Mouse (Mus musculus): ENCODE measurements around the gene Katnal1. TPM values are rescaled to one million over a fixed set of nuclear protein-coding genes. Genes with fewer than 3 reads are reported as not detected.

Katnal1 gene
- polyA plus RNA-seq, 1 experiment from 2014 or later, result 4.3 TPM

- H3K9ac ChIP-seq (replicated peaks; ENCODE audit: low read depth), result no peak overlapping the region
- peaks cover 7% of the 10 kb centered on the region; the same call in 1 of the 2 replicates for H3K4me1 ChIP-seq (ENCODE audit: insufficient read depth, low read depth, low read length)
- H3K36me3 ChIP-seq (ENCODE audit: insufficient read depth, low read length), result no peaks in the 10 kb centered on the region
- H3K9me3 ChIP-seq (ENCODE audit: low read length), result no peaks in the 10 kb centered on the region
- ATAC-seq (no peak), DNase-seq (ENCODE audit: low spot score) (no peak)
- H3K27ac ChIP-seq (ENCODE audit: low read length), result no peak overlapping the region
- WGBS, result 87% methylated on average over 4 of the region's 4 CpGs
- no peak overlapping the region for H3K4me3 ChIP-seq (ENCODE audit: low read depth, low read length)
- no peaks in the 10 kb centered on the region for H3K27me3 ChIP-seq (replicated peaks; ENCODE audit: insufficient read depth, low read length)
- TF ChIP-seq EP300 (IDR thresholded peaks at IDR 0.05) (no peak), CTCF (IDR thresholded peaks at IDR 0.05) (no peak)
- no peak overlapping the region for H3K4me2 ChIP-seq (replicated peaks; ENCODE audit: low read depth, low read length)
Measured at GRCm38 (mm10) chr5:148910066-148910465, 19.1 kb downstream of the Katnal1 start.

- 38% methylated on average over 6 of the region's 6 CpGs for WGBS
- ATAC-seq (peak; percentile 26; the same call in 1 of the 2 replicates), DNase-seq (ENCODE audit: low spot score) (peak; percentile 30)
- TF ChIP-seq CTCF (IDR thresholded peaks at IDR 0.05) (peak; percentile 69), EP300 (IDR thresholded peaks at IDR 0.05) (no peak)
- H3K27ac ChIP-seq (ENCODE audit: low read length), result no peak overlapping the region
- H3K9me3 ChIP-seq (ENCODE audit: low read length), result no peaks in the 10 kb centered on the region
- H3K27me3 ChIP-seq (replicated peaks; ENCODE audit: insufficient read depth, low read length), result no peaks in the 10 kb centered on the region
- no peak overlapping the region for H3K4me2 ChIP-seq (replicated peaks; ENCODE audit: low read depth, low read length)
- peaks cover 7% of the 10 kb centered on the region; the same call in 1 of the 2 replicates for H3K4me1 ChIP-seq (ENCODE audit: insufficient read depth, low read depth, low read length)
- H3K36me3 ChIP-seq (ENCODE audit: insufficient read depth, low read length), result no peaks in the 10 kb centered on the region
- H3K4me3 ChIP-seq (ENCODE audit: low read depth, low read length), result no peak overlapping the region
- H3K9ac ChIP-seq (replicated peaks; ENCODE audit: low read depth), result no peak overlapping the region
Measured at GRCm38 (mm10) chr5:148909402-148909801, 19.7 kb downstream of the Katnal1 start.

GRCm38 (mm10) chr5:148909057-148909395, 20.1 kb downstream of the Katnal1 start:
- TF ChIP-seq CTCF (IDR thresholded peaks at IDR 0.05) (peak; percentile 46), EP300 (IDR thresholded peaks at IDR 0.05) (no peak)
- Histone ChIP-seq H3K9me3 (ENCODE audit: low read length) (no peaks in the 10 kb centered on the region), H3K27ac (ENCODE audit: low read length) (no peak overlapping the region), H3K9ac (replicated peaks; ENCODE audit: low read depth) (no peak overlapping the region), H3K36me3 (ENCODE audit: insufficient read depth, low read length) (peaks cover under 1% of the 10 kb centered on the region; the same call in 1 of the 2 replicates), H3K27me3 (replicated peaks; ENCODE audit: insufficient read depth, low read length) (no peaks in the 10 kb centered on the region), H3K4me1 (ENCODE audit: insufficient read depth, low read depth, low read length) (peaks cover 7% of the 10 kb centered on the region; the same call in 1 of the 2 replicates), H3K4me2 (replicated peaks; ENCODE audit: low read depth, low read length) (no peak overlapping the region), H3K4me3 (ENCODE audit: low read depth, low read length) (no peak overlapping the region)
- peak; percentile 54 for ATAC-seq
- peak; percentile 36 for DNase-seq (ENCODE audit: low spot score)
- 28% methylated on average over 7 of the region's 7 CpGs for WGBS

- H3K36me3 ChIP-seq (ENCODE audit: insufficient read depth, low read length), result peaks cover 3% of the 10 kb centered on the region; the same call in 1 of the 2 replicates
- no peak overlapping the region for H3K9ac ChIP-seq (replicated peaks; ENCODE audit: low read depth)
- WGBS, result 75% methylated on average over 17 of the region's 17 CpGs
- ATAC-seq (no peak; the same call in 1 of the 2 replicates), DNase-seq (ENCODE audit: low spot score) (no peak)
- H3K27ac ChIP-seq (ENCODE audit: low read length), result no peak overlapping the region
- no peak for TF ChIP-seq EP300 (IDR thresholded peaks at IDR 0.05)
- TF ChIP-seq CTCF (IDR thresholded peaks at IDR 0.05), result no peak
- H3K4me1 ChIP-seq (ENCODE audit: insufficient read depth, low read depth, low read length), result peaks cover 7% of the 10 kb centered on the region; the same call in 1 of the 2 replicates
- no peaks in the 10 kb centered on the region for H3K9me3 ChIP-seq (ENCODE audit: low read length)
- no peak overlapping the region for H3K4me3 ChIP-seq (ENCODE audit: low read depth, low read length)
- no peaks in the 10 kb centered on the region for H3K27me3 ChIP-seq (replicated peaks; ENCODE audit: insufficient read depth, low read length)
- no peak overlapping the region for H3K4me2 ChIP-seq (replicated peaks; ENCODE audit: low read depth, low read length)
Measured at GRCm38 (mm10) chr5:148908191-148909056, 20.7 kb downstream of the Katnal1 start.

- 84% methylated on average over 4 of the region's 4 CpGs for WGBS
- no peaks in the 10 kb centered on the region for H3K27me3 ChIP-seq (replicated peaks; ENCODE audit: insufficient read depth, low read length)
- peaks cover 7% of the 10 kb centered on the region; the same call in 1 of the 2 replicates for H3K4me1 ChIP-seq (ENCODE audit: insufficient read depth, low read depth, low read length)
- H3K4me2 ChIP-seq (replicated peaks; ENCODE audit: low read depth, low read length), result no peak overlapping the region
- TF ChIP-seq CTCF (IDR thresholded peaks at IDR 0.05) (no peak), EP300 (IDR thresholded peaks at IDR 0.05) (no peak)
- no peaks in the 10 kb centered on the region for H3K9me3 ChIP-seq (ENCODE audit: low read length)
- H3K36me3 ChIP-seq (ENCODE audit: insufficient read depth, low read length), result peaks cover 3% of the 10 kb centered on the region; the same call in 1 of the 2 replicates
- ATAC-seq, result no peak
- no peak overlapping the region for H3K4me3 ChIP-seq (ENCODE audit: low read depth, low read length)
- DNase-seq (ENCODE audit: low spot score), result no peak
- H3K9ac ChIP-seq (replicated peaks; ENCODE audit: low read depth), result no peak overlapping the region
- H3K27ac ChIP-seq (ENCODE audit: low read length), result no peak overlapping the region
Measured at GRCm38 (mm10) chr5:148906305-148906704, 22.8 kb downstream of the Katnal1 start.

GRCm38 (mm10) chr5:148904846-148905245, 24.3 kb downstream of the Katnal1 start:
- peak; percentile 45; the same call in 1 of the 2 replicates for ATAC-seq

More at GRCm38 (mm10) chr5:148904846-148905245, 24.3 kb downstream of the Katnal1 start:
- H3K4me2 ChIP-seq (replicated peaks; ENCODE audit: low read depth, low read length), result no peak overlapping the region
- DNase-seq (ENCODE audit: low spot score), result peak; percentile 79
- 48% methylated on average over 6 of the region's 6 CpGs for WGBS
- no peaks in the 10 kb centered on the region for H3K9me3 ChIP-seq (ENCODE audit: low read length)
- TF ChIP-seq EP300 (IDR thresholded peaks at IDR 0.05) (no peak), CTCF (IDR thresholded peaks at IDR 0.05) (peak; percentile 74)
- no peaks in the 10 kb centered on the region for H3K27me3 ChIP-seq (replicated peaks; ENCODE audit: insufficient read depth, low read length)
- peaks cover 3% of the 10 kb centered on the region; the same call in 1 of the 2 replicates for H3K36me3 ChIP-seq (ENCODE audit: insufficient read depth, low read length)
- H3K27ac ChIP-seq (ENCODE audit: low read length), result no peak overlapping the region
- peaks cover 7% of the 10 kb centered on the region; the same call in 1 of the 2 replicates for H3K4me1 ChIP-seq (ENCODE audit: insufficient read depth, low read depth, low read length)
- no peak overlapping the region for H3K4me3 ChIP-seq (ENCODE audit: low read depth, low read length)
- H3K9ac ChIP-seq (replicated peaks; ENCODE audit: low read depth), result no peak overlapping the region
